Mouse (Mus musculus) bone marrow, adult 2 months (tissue): ENCODE measurements around the gene Pkd1. TPM values are rescaled to one million over a fixed set of nuclear protein-coding genes. Genes with fewer than 3 reads are reported as not detected.

Experiments used
- H3K27ac ChIP-seq: fragments of 200-500 bp; 2 replicates; pipeline ENCODE4 v1.5.1; 2012; ENCODE audit warnings: low read depth, mild to moderate bottlenecking, control low read depth, inconsistent platforms, low read length; ENCODE audit not compliant: control insufficient read depth, poor library complexity, insufficient read depth
- H3K4me1 ChIP-seq: fragments of 200-500 bp; 2 replicates; pipeline ENCODE4 v1.6.1; 2011; ENCODE audit warnings: low read length; ENCODE audit not compliant: control insufficient read depth, insufficient read depth
- H3K4me3 ChIP-seq: fragments of 200-500 bp; replicated peaks from 2 replicates; pipeline ENCODE3; 2011; ENCODE audit warnings: mild to moderate bottlenecking, low read depth, low read length, control low read depth; ENCODE audit not compliant: control insufficient read depth
- CTCF ChIP-seq: fragments of 200-500 bp; IDR thresholded peaks from 2 replicates; pipeline ENCODE4 v1.5.1; 2011; ENCODE audit warnings: low read length, control low read depth; ENCODE audit not compliant: control insufficient read depth, insufficient read depth
- POLR2A ChIP-seq: fragments of 200-500 bp; IDR thresholded peaks from 2 replicates; pipeline ENCODE4 v1.6.1; 2011; ENCODE audit warnings: low read depth, mild to moderate bottlenecking, control low read depth, low read length, borderline replicate concordance; ENCODE audit not compliant: control insufficient read depth
- WGBS: fragments of 180-500 bp; shearing (Covaris S2); methylation state at CpG from one replicate; pipeline ENCODE4 v1.1.7; 2018; 5-methylcytosine and 5-hydroxymethylcytosine counted together
- polyA plus RNA-seq: library from polyadenylated mRNA; stranded (reverse); fragments of >200 nt; gene quantifications from 2 replicates; pipeline ENCODE4 v1.2.4, GENCODE M21; 2011; ENCODE audit warnings: low replicate concordance; ENCODE audit not compliant: missing spikeins, insufficient read depth, insufficient read length

The Pkd1 gene
- polyA plus RNA-seq, 1 experiment, result 17.9 TPM

DNA sequence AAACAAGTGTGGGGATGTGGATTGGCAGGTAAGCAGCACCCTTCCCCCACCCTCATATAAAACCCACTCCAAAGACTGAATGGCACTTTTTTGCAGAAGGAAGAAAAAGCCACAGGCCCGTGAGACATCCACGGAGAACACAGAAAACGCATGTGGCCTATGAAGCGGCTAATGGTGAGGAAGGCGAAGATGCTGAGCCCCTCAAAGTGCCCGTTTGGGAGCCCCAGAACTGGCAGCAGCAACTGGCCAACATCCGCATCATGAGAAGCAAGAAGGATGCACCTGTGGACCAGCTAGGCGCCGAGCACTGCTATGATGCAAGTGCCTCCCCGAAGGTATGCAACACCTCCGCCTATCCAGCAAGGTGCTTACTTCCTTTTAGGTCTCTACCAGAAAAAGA, 84.2 kb downstream of the Pkd1 start:
- Histone ChIP-seq H3K27ac (no peak overlapping the region), H3K4me3 (no peak overlapping the region), H3K4me1 (peaks cover 7% of the 10 kb centered on the region)
- no peak for TF ChIP-seq CTCF
- no peak for TF ChIP-seq POLR2A
- WGBS, result 64% methylated on average over 11 of the region's 11 CpGs

DNA sequence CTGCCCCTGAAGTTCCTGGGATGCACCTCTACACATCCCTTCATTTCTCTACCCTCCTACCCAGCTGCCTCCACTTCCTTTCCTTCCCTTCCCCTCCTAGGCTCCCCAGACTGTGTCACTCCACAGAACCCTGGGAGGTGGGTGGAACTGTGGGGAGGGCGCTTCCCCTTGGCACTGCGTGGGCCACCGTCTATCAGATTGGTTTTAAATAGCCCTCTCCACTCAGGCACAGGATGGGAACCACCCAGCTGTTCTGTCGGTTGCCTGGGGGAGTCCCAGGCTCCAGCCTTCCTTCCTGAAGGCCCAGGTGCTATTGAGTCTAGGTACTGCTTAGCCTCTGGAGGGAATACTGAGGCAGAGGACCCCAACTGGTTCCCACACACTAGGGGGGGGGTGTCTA, 85.4 kb downstream of the Pkd1 start:
- no peak overlapping the region for H3K27ac ChIP-seq
- peaks cover 7% of the 10 kb centered on the region for H3K4me1 ChIP-seq
- WGBS, result 43% methylated on average over 4 of the region's 4 CpGs
- H3K4me3 ChIP-seq, result no peak overlapping the region
- no peak for TF ChIP-seq CTCF
- no peak for TF ChIP-seq POLR2A

DNA sequence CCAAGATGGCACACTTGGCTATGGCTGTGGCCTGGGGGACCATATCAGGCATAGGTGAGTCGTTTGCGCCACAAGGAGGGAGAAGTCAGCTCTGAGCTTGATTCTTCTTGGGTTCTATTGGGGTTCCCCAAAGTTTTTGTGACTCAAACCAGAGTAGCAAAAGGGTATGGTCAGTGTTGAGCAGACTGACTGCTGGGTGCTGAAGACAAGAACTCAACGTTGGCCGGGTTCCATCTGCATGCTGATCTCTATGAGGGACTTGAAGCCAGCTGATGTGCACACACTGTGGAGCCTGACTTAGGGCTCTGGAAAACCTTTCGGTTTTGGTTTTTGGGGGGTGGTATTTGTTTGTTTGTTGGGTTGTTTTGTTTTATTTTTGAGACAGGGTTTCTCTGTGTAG, 86.1 kb downstream of the Pkd1 start:
- no peak overlapping the region for H3K4me3 ChIP-seq
- no peak for TF ChIP-seq CTCF
- H3K4me1 ChIP-seq, result peaks cover 7% of the 10 kb centered on the region
- 88% methylated on average over 5 of the region's 5 CpGs for WGBS
- no peak overlapping the region for H3K27ac ChIP-seq

DNA sequence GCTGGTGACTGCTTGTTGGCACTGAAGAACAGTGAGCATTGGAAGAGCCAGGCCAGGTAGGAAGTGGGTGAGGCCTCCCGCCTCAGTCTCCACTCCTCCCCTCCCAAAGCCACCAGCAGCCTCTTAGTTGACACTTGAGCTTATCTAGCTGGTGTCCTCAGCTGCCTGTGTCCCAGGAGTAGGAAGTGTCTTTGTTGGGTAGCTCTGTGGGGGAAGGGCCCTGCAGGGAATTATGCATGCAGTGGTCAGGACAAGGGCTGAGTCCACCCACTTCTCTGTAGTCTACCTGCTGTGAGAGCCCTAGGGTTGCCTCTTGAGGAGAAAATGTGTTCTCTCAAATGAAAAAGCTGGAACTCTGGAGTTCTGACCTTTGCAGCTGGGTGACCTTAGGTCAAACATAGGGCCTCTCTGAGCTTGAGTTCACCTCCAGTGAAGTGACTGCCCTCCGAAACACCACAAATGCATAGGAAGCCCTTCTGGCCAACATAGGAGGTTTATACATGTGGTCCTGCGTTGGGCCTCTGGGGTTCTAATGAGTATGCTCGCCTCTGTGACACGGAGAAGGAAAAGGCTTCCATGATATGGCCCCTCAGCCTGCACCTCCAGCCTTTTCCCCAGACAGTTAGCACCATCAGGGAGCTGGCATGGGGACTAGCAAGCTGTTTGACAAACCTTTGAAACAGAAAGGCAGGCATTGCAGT, 87.3 kb downstream of the Pkd1 start:
- no peak overlapping the region for H3K4me3 ChIP-seq
- no peak overlapping the region for H3K27ac ChIP-seq
- TF ChIP-seq CTCF, result no peak
- no peak for TF ChIP-seq POLR2A
- 73% methylated on average over 5 of the region's 5 CpGs for whole genome bisulfite sequencing
- H3K4me1 ChIP-seq, result peaks cover 5% of the 10 kb centered on the region

DNA sequence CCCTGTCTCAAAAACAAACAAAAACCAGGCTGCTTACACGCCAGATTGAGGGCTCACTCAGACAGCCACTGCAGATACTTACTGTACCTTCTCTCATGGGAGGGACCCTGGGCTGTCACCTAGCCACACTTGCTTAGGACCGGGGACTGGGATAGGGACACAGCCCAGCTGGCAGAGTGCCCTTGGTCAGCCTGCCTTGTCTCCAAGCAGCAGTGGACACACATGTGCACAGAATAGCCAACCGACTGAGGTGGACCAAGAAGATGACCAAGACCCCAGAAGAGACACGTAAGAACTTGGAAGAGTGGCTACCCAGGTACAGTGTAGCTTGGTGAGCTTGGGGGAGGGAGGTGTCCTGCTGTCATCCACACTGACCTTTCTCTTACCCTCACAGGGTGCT, 88.6 kb downstream of the Pkd1 start:
- no peak for TF ChIP-seq POLR2A
- TF ChIP-seq CTCF, result no peak
- WGBS, result 85% methylated on average over 4 of the region's 4 CpGs
- Histone ChIP-seq H3K27ac (no peak overlapping the region), H3K4me1 (peaks cover 2% of the 10 kb centered on the region), H3K4me3 (no peak overlapping the region)

DNA sequence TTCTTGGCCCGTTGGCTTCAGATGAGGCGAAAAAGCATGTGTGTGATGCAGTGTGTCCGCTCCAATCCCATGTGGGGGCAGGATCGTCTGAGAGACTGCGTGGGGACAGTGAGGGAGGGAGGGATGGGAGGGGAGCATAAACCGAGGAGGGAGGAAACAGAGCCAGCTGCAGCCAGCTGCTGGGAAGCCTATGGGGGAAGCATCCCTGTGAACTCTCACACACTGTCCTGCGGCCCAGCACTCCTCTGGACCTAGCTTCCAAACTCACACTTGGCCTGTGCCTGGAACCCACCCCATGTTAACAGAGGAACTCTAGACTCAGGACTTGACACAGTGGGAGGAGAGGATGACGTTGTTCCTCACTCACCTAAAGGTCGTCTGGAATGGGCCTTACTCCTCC, 89.2 kb downstream of the Pkd1 start:
- 76% methylated on average over 9 of the region's 9 CpGs for WGBS
- Histone ChIP-seq H3K27ac (no peak overlapping the region), H3K4me1 (no peaks in the 10 kb centered on the region)

DNA sequence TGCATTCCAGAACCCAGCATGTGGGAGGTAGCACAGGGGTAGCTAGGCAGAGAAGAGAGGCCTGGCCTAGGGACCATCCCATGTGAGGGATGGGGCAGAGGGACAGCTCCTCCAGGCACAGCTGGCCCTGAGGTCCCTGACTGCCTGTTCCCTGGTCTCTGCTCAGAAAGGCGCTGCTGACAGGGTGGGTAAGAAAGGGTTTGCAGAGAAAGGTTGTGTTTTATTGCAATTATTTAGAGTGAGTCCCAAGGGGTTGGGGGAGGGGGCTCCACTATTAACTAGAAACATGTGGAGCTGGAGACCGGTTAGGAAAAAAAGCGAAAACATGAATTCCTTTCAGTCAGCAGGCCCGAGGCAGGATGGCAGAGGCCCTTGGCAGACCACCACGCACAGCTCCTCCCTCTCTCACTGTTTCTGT, 89.9 kb downstream of the Pkd1 start:
- no peaks in the 10 kb centered on the region for H3K4me1 ChIP-seq
- TF ChIP-seq POLR2A (no peak), CTCF (no peak)
- no peak overlapping the region for H3K27ac ChIP-seq
- H3K4me3 ChIP-seq, result no peak overlapping the region
- whole genome bisulfite sequencing, result 91% methylated on average over 5 of the region's 5 CpGs

More for the DNA sequence above, 89.2 kb downstream of the Pkd1 start:
- no peak overlapping the region for H3K4me3 ChIP-seq
- TF ChIP-seq CTCF, result no peak
- no peak for TF ChIP-seq POLR2A

DNA sequence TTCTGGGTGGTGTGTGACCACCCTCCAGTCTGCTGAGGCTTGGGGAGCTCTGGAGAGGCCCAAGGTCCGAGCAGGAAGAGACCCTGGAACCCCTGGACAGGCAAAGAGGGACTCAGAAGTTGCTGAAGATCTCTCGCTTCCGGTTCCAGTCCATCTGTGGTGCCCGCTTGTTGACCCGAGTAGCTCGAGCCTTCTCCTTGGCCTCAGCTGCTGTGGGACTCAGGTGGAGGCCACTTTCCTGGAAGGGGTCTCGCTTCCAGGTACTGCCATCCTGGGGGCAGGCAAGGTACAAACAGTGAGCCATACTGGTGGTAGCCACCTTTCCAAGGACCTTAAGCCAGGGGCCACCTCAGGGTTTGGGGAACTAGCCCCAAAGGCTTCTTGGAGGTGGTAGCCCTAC, 90.5 kb downstream of the Pkd1 start:
- 82% methylated on average over 7 of the region's 7 CpGs for WGBS
- H3K4me1 ChIP-seq, result no peaks in the 10 kb centered on the region
- H3K27ac ChIP-seq, result no peak overlapping the region
- no peak for TF ChIP-seq POLR2A
- no peak for TF ChIP-seq CTCF
- no peak overlapping the region for H3K4me3 ChIP-seq

DNA sequence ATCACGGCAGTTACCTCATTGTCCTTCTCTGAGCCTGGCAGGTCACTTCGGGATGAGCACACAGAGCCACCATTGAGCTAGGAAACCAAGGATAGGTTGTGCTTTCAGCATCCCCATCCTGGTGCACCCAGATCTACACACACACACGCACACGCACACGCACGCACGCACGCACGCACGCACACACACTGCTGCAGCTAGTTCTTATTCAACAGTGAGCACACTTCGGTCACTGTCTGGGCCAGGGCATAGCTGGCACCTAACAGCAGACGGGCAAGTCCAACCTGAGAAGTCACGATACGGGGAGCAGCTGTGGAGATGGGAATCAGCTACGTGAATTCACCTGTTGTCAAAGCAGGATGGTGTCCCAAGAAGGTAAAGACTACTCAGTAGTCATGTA, 90.9 kb downstream of the Pkd1 start:
- no peak overlapping the region for H3K27ac ChIP-seq
- TF ChIP-seq POLR2A, result no peak
- no peak for TF ChIP-seq CTCF
- 90% methylated on average over 15 of the region's 15 CpGs for WGBS
- H3K4me3 ChIP-seq, result no peak overlapping the region
- H3K4me1 ChIP-seq, result no peaks in the 10 kb centered on the region
